Mouse (Mus musculus): ENCODE measurements around the gene Cpne2.

Cpne2 gene

DNA sequence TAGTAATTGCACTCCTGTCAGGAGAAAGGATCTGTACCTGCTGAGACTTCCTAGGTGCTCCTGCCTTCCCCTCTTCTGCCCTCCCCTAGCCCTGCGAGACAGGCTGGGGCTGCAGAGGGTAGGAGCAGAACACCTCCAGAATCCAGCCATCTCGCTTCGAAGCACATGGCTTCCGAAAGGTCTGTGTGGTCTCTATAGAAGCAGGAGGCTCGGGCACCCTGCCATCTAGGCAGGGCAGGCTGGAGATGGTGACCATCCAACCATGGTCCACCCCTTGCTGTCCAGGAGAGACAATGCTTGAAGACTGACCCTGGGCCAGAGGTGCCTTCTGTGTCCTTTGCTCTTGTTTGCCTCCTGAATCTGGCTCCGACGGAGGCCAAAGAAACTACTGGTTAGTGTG is 2.8 kb downstream of the Cpne2 start:
- no peak for ATAC-seq (ENCODE audit: low TSS enrichment)

DNA sequence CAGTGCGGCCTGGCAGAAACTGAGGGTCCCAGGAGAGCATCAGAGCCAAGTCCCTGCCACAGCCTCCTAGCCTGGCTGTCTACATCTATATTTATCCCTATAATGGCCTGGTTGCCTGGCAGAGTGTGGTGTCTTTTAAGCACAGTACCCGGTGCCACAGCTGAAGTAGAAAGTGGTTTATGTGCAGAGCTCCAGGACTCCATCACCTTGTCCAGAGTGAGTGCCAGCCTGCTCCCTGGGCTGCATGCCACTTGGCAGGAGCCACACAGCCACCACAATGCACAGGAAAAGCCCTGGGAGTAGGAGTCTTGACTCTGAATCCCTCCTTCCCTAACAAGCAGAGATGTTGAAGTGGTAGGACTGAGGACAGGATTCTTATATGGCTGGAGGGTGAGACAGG is 4.7 kb downstream of the Cpne2 start:
- ATAC-seq (ENCODE audit: low TSS enrichment), result no peak

DNA sequence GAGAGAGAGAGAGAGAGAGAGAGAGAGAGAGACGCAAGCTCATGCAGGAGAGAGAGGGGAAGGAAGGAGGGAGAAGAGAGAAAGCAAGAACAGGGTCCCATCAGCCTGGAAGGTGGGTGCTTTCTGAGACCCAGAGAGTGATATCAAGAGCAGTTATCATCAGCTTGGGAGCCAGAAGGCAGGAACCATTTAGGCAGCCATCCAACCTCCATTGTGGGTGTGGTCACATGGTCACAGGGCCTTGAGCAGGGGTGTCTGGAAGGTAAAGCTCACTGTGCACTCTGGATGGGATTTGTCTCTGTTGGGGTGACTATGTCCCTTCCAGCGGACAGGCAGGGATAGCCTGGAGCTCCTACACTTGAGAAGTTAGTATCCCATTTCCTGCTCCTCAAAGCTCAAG is 7.2 kb downstream of the Cpne2 start:
- no peak for ATAC-seq (ENCODE audit: low TSS enrichment)

- no peak for ATAC-seq (ENCODE audit: low TSS enrichment)
Observed at GRCm38 (mm10) chr8:94540889-94541795, 8.4 kb downstream of the Cpne2 start.

GRCm38 (mm10) chr8:94543981-94544380 is 11.2 kb downstream of the Cpne2 start:
- ATAC-seq (ENCODE audit: low TSS enrichment), result no peak

DNA sequence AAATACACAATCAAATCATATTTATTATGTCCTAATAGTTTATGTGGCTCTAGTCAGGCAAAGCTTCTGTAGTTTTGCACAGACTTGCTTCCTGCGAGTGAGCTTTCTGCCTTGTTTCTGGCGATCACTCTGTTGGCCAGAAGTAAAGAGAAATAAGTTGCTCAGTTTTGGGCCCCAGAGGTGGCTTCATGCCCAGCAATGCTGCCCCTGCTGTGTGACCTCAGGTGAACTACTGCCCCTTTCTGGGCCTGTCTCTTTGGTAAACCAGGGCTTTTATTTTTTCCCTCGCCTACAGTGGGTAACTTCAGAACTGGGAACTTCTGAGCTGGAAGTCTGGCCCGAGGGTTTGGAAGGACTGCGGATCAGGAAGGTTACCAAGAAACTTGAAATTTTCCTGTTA is 16.3 kb downstream of the Cpne2 start:
- no peak for ATAC-seq (ENCODE audit: low TSS enrichment)

GRCm38 (mm10) chr8:94549482-94549881 is 16.7 kb downstream of the Cpne2 start:
- no peak for ATAC-seq (ENCODE audit: low TSS enrichment)

DNA sequence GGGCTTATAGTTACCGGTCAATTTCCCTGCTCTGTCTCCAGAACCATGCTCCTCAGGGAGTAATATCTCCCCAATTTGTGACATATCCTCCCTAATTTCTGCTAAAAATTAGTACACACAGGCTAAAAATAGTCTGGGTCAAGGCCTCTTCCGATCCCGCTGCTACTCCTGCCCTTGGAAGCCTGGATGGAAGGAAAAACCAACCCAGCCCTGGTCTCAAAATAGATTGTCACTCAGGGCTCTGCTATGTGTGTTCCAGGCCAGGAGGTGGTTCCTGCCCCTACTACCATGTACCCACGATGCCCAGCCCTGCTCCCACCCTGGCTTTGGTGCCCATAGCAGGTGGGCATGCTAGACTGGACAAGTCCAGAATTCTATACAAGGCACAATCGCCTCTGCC is 17.2 kb downstream of the Cpne2 start:
- no peak for ATAC-seq (ENCODE audit: low TSS enrichment)

DNA sequence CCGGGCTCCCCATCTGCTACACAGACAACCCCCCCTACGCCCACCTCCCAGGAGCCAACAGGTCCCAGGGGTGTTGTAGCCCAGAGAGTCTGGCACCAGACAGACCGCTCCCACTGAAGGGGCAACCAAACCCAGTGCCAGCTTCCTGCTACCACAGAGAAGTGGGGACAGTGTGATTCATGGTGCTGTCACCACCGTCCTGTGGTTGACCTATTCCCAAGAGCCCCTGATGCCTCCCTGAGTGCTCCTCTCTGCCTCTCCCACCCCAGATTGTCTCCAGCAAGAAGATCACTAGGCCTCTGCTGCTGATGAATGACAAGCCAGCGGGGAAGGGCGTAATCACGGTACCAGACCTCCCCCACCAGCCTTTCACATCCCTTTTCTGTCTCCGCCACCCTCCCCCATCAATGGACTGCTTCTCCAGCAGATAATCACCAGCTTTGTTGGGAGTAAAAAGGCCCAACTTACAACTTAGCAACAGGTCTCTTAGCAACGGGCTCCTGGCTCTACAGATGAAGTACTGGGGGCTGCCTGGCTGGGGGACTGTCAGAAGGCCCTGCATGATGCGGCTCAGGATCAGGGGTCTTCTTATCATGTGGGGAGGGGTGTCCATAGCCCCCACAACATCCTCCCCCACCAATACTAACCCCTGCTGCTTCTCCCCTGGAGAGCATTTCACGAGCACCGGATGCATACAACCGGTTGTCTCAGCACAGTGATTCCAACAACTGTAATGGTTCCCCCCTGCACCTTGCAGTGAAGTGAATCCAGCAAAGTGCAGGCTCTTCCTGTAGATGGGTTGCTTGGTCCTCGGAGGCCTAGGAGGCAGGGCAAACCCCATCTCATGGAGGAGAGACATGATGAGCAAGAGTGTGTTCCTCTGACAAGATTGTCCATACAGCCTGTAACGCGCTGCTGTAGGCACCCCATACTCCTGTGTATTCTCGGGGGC is 19.0 kb downstream of the Cpne2 start:
- peak; percentile 57 for ATAC-seq (ENCODE audit: low TSS enrichment)

- no peak for ATAC-seq (ENCODE audit: low TSS enrichment)
Observed at GRCm38 (mm10) chr8:94552696-94553095, 19.9 kb downstream of the Cpne2 start.

DNA sequence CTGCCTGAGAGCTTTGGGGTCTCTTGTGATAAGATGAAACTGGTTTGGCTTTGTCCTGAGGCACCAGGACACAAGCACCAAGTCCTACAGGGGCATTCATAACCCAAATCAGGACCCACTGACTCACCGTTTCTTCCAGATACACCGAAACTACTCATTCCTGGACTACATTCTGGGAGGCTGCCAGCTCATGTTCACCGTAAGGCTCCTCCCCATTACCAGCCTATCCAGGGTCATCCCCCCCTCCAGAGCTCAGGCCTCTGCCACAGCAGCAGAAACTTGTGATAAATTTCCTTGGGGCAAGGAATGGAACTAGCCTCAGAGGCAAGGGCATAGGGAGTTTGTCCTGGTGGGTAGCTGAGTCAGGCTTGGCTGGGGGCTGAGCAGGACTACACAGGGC is 24.5 kb downstream of the Cpne2 start:
- ATAC-seq (ENCODE audit: low TSS enrichment), result no peak

DNA sequence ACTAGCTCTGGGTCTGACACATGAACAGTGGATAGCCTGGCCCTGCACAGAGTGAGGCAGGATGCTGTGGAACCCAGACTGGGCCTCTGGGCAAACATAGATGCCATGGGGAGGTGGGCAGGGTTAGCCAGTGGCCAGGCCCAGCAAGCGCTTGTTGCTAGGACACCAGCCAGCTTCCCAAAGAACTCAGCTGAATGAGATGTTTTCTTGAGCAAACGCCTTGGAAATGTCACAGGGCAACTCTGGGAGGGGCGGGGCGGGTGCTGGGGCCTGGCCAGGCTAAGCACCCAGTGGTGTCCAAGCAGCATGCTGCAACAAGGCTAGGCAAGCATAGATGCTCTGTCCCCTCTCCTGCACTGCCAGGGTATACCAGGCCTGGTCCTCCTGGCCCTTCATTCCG is 28.5 kb downstream of the Cpne2 start:
- peak; percentile 31; the same call in 1 of the 2 replicates for ATAC-seq (ENCODE audit: low TSS enrichment)

- ATAC-seq (ENCODE audit: low TSS enrichment), result no peak
Observed at GRCm38 (mm10) chr8:94564421-94564820, 31.6 kb downstream of the Cpne2 start.

DNA sequence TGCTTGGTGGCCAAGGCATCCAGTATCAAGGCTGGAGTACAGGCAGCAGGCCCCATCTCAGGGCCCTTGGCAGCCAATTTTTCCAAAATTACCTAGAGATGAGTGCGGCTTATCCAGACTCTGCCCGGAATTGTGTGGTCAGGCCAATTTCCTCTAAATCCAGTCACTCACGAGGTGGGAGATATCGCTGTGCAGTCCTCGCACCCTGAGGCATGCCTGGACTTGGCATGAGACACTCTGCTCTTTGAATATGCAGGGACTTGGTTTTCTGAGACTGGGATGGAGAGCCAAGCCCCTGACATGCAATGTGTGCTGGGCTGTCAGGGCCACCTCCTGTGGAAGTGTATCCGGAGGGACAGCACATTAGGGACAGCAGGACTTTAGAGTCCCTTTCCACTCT is 33.2 kb downstream of the Cpne2 start:
- ATAC-seq (ENCODE audit: low TSS enrichment), result no peak

DNA sequence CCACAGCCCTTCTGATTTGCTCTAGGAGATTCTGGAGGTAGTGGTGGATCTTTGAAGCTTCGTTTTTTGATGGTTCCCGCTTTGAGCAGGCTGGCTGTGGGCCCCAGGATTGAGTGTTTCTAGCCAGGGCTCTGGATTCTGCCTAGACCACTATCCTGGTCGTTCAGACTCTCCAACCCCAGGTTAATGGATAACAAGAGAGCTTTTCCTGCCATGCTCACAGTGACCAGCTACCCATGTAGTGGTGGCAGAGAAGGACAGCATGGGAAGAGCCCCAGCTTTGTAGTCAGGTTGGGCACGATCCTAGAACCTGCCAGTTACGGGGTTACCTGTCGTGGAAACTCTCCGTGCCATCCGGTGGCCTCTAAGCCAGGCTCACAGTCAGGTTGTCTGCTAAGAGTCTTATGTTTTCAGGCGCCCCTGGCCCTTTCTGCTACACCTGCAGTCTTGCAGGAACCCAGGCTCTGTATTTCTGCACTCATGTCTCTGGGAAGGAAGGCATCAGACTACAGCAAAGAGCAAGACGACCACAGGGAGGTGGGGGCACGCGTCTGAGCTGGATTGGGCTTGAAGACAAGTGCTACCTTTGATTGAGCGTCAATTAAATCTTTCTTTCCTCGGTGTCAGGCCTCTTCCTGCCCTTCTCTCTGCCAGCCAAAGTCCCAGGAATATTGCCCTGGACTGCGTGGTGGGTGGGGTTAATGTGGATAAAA is 33.8 kb downstream of the Cpne2 start:
- ATAC-seq (ENCODE audit: low TSS enrichment), result no peak

GRCm38 (mm10) chr8:94567159-94567849 is 34.5 kb downstream of the Cpne2 start:
- no peak for ATAC-seq (ENCODE audit: low TSS enrichment)

DNA sequence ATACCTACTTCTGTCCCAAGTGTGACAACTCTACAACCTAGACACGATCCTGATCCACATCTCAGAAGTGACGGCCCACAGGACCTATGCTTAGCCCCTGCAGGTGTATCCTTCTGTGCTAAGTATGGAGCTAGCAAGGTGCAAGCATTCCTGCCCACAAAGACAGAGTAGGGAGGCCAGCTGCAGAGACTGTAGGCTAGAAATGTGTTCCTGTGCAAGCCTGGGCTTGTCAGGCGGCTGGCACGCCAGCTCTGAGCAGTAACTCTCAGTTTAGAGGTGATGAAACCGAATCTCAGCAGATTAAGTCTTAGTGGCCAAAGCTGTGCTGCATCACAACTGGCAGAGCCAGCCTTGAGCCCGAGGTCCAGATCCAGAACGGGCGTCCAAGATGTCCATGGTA is 35.3 kb downstream of the Cpne2 start:
- ATAC-seq (ENCODE audit: low TSS enrichment), result no peak

DNA sequence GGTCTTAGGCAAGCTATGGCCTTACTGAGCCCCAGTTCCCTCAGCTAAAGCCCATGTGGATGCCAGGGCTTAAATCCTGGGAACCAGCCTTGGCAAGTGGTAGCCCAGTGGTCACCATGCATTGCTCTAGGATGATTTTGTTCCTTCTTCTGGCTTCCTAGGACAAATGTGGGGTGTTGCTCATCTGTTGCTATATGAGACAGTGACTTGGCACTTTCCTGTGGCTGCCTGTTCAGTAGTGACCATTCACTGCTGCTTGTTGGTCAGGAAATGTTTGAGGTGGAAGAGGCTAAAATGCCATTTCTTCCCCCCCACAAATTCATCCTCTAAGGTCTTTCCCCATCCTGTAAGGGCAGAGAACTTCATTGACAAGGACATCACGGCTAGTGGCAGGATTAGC is 36.6 kb downstream of the Cpne2 start:
- ATAC-seq (ENCODE audit: low TSS enrichment), result no peak

GRCm38 (mm10) chr8:94571896-94572295 is 39.1 kb downstream of the Cpne2 start:
- no peak for ATAC-seq (ENCODE audit: low TSS enrichment)

DNA sequence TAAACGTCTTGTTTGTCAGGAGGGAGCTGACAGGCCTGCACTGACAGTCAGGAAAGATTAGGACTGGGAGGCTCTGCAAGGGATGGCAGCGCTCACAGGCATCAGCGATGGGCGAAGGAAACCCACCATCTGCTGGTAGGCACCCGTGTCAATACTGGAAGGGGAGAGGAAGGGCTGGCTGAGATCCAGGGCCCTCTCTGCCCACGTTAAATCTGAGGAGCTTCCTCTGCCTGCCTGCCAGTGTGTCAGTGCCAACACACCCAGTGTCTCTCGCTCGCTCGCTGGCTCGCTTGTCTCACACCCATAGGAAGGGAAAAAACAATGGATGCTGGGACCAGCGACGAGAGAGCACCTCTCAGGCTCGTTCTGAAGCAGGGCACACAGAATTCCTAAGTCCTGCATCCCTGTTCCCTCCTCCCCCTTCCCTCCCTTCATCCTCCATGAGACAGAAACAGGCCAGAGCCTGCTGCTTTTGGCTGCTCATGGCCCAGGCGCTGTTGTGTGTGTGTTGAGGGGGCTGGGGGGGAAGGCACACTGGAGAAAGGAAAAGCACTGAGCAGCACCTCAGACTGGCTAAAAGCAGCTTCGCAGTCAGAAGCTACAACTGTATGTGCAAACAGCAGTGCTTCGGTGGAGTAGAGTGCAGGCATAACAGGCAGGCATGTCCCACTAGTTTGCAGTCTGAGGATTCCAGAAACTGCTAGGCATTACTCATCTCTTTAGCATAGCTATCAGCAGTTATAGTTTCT is 41.5 kb downstream of the Cpne2 start:
- ATAC-seq (ENCODE audit: low TSS enrichment), result peak; percentile 88

GRCm38 (mm10) chr8:94575148-94575547 is 42.4 kb downstream of the Cpne2 start:
- ATAC-seq (ENCODE audit: low TSS enrichment), result no peak
